Mouse (Mus musculus): ENCODE measurements at regions not wholly inside any gene's neighbourhood (a gene's known extent, or its start where the extent isn't known, plus 50 kb on each side); places are given as distances from the start of the nearest gene placed in this dataset.

DNA sequence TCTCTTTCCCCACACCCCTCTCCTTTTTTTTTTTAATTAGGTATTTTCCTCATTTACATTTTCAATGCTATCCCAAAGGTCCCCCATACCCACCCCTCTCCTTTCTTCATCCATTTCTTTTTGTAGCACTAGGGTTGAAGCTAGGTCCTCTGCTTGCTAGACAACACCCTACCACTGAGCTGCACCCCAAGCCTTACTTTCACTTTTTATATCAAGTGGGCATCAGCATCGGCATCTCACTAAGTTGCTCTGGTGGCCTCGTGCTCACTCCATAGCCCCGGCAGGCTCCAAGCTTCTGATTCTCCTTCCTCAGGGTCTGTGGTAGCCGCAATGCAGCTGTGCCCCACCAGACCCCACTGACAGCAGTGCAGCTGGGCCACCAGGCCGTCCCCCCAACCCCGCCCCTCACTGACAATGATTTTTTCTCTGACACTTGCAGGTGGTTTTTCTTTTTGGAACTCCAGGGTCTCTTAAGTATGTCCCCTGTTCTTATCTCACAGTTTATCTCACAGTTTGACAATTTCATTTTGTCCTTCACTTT, 77.5 kb downstream of the Nufip1 start:
- no peaks in the 10 kb centered on the region for H3K27me3 ChIP-seq
- H3K9me3 ChIP-seq (replicated peaks) = no peaks in the 10 kb centered on the region

DNA sequence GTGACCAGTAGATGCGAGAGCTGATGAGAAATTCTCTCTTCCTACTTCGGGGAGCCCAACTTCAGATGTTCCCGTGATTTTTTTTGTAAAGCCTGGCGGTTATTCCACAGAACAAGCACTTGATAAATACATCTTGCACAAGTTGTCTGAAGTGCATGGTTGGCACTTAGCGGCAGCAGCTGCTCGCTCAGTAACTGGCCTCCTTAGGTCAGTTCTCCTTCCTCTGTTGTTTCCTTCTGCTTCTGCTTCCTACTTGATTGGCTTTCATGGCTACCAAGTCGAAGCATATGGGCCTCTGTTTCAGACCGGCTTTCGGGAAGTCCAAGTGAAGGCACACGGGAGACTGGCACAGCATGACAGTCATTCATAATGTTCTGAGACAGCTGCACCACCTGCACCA, 84.6 kb downstream of the Nufip1 start:
- Histone ChIP-seq H3K4me2 (replicated peaks) (no peak overlapping the region), H3K27me3 (no peaks in the 10 kb centered on the region), H3K36me3 (no peaks in the 10 kb centered on the region), H3K9me3 (replicated peaks) (no peaks in the 10 kb centered on the region), H3K4me1 (peaks cover 13% of the 10 kb centered on the region), H3K9ac (no peak overlapping the region), H3K27ac (no peak overlapping the region), H3K4me3 (no peak overlapping the region)
- no peak for ATAC-seq (ENCODE audit: low FRiP score)
- 75% methylated on average over 10 of the region's 10 CpGs for WGBS

More for the DNA sequence above, 77.5 kb downstream of the Nufip1 start:
- Histone ChIP-seq H3K4me1 (peaks cover 9% of the 10 kb centered on the region), H3K36me3 (no peaks in the 10 kb centered on the region), H3K4me3 (no peak overlapping the region), H3K9ac (no peak overlapping the region), H3K27ac (no peak overlapping the region), H3K4me2 (replicated peaks) (no peak overlapping the region)
- 87% methylated on average over 6 of the region's 6 CpGs for WGBS
- no peak for ATAC-seq (ENCODE audit: low FRiP score)

GRCm38 (mm10) chr14:76197357-76197756, 86.7 kb downstream of the Nufip1 start:
- Histone ChIP-seq H3K4me1 (peaks cover 13% of the 10 kb centered on the region), H3K9ac (no peak overlapping the region), H3K4me2 (replicated peaks) (no peak overlapping the region), H3K4me3 (no peak overlapping the region), H3K9me3 (replicated peaks) (no peaks in the 10 kb centered on the region), H3K36me3 (no peaks in the 10 kb centered on the region), H3K27me3 (no peaks in the 10 kb centered on the region), H3K27ac (no peak overlapping the region)
- 84% methylated on average over 2 of the region's 2 CpGs for WGBS
- ATAC-seq (ENCODE audit: low FRiP score) = no peak

DNA sequence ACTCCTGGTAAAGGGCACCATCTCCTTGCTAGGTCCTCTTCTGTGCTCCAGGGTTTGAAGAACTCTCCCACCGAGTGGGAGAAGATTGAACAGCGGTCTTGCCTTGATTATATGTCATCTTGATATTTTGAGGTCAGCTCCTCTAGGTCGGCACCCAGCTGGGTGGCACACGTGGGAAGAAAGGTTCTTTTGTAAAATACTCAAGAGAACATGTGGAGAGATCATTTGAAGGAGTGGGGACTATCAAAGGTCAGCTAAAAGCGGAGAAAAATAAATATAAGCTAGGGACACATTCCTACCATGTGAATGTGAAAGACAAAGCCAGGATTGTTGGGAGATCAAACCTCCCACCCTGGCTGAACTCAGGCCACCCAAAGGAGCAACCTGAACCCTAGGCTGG, 87.7 kb downstream of the Nufip1 start:
- no peaks in the 10 kb centered on the region for H3K9me3 ChIP-seq (replicated peaks)
- H3K27me3 ChIP-seq = no peaks in the 10 kb centered on the region
- WGBS = 44% methylated on average over 5 of the region's 5 CpGs
- no peak overlapping the region for H3K9ac ChIP-seq
- no peaks in the 10 kb centered on the region for H3K36me3 ChIP-seq
- ATAC-seq (ENCODE audit: low FRiP score) = no peak
- H3K4me2 ChIP-seq (replicated peaks) = no peak overlapping the region
- H3K27ac ChIP-seq = no peak overlapping the region
- peaks cover 13% of the 10 kb centered on the region for H3K4me1 ChIP-seq
- no peak overlapping the region for H3K4me3 ChIP-seq

DNA sequence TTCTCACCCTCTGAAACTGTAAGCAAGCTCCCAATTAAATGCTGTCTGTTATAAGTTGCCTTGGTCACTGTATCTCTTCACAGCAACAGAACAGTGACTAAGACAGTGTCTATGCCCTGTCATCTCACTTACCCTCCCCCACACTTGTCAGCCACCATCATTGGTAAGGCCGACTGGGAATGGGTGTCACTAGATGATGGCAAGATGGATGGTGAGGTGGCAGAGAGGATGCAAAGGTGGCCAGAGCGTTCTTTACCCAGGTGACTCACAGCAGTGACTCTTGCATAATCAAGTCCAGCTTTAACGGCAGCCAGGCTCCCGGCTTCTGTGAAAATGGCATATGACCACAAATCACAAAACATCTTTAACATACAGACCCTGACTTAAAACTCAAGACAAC, 91.9 kb downstream of the Nufip1 start:
- no peaks in the 10 kb centered on the region for H3K27me3 ChIP-seq
- no peaks in the 10 kb centered on the region for H3K4me1 ChIP-seq
- no peak overlapping the region for H3K9ac ChIP-seq
- H3K36me3 ChIP-seq = no peaks in the 10 kb centered on the region
- no peaks in the 10 kb centered on the region for H3K9me3 ChIP-seq (replicated peaks)
- no peak for ATAC-seq (ENCODE audit: low FRiP score)
- H3K4me3 ChIP-seq = no peak overlapping the region
- H3K27ac ChIP-seq = no peak overlapping the region
- 86% methylated on average over 4 of the region's 4 CpGs for whole genome bisulfite sequencing
- H3K4me2 ChIP-seq (replicated peaks) = no peak overlapping the region

DNA sequence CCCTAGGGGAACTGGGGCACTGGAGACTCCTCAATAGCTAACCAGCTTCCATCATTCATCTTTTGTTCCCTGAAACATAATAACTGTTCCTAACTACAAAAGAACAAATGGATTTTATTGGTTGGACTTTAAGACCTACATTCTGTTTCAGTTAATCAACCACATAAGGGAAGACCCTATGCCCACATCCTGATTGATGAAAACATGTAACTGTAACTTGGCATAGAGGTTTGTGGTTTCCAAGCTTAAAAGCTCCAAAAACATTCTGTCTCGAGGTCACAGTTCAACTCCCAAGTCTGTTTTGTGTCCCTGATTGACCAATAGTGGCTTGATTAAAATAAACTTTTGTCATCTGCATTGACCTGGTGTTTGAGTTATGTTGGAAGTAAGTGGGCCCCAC, 92.4 kb downstream of the Nufip1 start:
- Histone ChIP-seq H3K4me1 (no peaks in the 10 kb centered on the region), H3K27me3 (no peaks in the 10 kb centered on the region), H3K27ac (no peak overlapping the region), H3K9me3 (replicated peaks) (no peaks in the 10 kb centered on the region), H3K4me2 (replicated peaks) (no peak overlapping the region), H3K4me3 (no peak overlapping the region), H3K9ac (no peak overlapping the region), H3K36me3 (no peaks in the 10 kb centered on the region)
- 88% methylated on average over 1 of the region's 1 CpGs for WGBS
- ATAC-seq (ENCODE audit: low FRiP score) = no peak

DNA sequence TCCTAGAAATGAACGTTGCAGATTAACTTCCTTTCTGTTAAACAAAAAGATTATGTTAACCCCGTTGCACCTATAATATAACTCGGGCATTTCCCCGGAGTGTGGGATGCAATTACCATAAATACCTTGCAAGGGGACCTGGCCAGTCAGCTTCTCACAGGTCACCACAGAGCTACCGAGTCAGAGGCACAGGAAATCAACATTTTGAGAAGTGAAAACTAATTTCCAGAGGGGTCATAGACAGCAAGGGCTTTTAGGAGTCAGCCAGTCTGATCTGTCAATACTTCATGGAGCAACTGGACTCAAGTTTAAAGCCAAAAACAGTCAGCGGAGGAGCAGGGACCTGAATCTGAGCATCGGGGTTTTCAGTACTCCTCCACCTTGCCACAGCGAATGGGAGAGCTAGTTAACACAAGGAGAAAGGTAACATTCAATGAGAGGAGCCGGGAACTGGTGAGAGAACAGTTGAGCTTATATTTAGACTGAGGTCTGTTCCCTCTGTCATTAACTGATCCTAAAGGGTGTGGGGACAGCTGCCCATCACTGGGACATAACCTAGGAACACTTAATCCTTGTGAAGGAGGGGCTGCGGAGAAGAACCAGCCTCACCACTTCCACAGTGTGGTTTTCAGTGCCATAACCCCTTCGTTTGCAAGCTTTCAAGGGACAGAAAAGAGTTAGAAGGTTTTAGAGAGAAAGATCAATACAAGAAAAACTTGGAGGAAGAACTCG, 105.9 kb downstream of the Nufip1 start:
- Histone ChIP-seq H3K4me3 (no peak overlapping the region), H3K4me1 (peaks cover 6% of the 10 kb centered on the region), H3K4me2 (replicated peaks) (no peak overlapping the region), H3K27me3 (no peaks in the 10 kb centered on the region), H3K9ac (no peak overlapping the region), H3K36me3 (no peaks in the 10 kb centered on the region), H3K27ac (no peak overlapping the region), H3K9me3 (replicated peaks) (0 out of 2 replicates have a peak, but pooled peaks cover 4% of the 10 kb centered on the region)
- WGBS = 79% methylated on average over 12 of the region's 12 CpGs
- no peak for ATAC-seq (ENCODE audit: low FRiP score)

DNA sequence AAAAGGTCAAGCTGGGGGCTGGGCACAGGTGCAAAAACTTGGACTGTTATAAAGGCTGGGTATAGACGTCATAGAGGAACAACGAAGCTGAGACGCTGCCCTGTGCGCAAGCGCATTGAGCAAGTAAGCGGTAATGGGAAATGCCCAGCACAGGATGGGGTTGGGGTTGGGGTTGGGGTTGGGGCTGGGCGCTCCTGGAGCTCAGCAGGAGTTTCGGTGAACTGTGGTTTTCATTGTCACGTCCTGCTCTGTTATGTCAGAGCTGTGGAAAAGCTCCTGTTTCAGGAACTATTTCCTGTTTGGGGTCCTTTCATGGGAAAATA, 106.4 kb downstream of the Nufip1 start:
- Histone ChIP-seq H3K4me2 (replicated peaks) (no peak overlapping the region), H3K4me3 (no peak overlapping the region), H3K9me3 (replicated peaks) (0 out of 2 replicates have a peak, but pooled peaks cover 4% of the 10 kb centered on the region), H3K9ac (no peak overlapping the region), H3K27me3 (no peaks in the 10 kb centered on the region), H3K36me3 (no peaks in the 10 kb centered on the region), H3K27ac (no peak overlapping the region), H3K4me1 (peaks cover 12% of the 10 kb centered on the region)
- no peak for ATAC-seq (ENCODE audit: low FRiP score)
- 61% methylated on average over 9 of the region's 9 CpGs for WGBS

DNA sequence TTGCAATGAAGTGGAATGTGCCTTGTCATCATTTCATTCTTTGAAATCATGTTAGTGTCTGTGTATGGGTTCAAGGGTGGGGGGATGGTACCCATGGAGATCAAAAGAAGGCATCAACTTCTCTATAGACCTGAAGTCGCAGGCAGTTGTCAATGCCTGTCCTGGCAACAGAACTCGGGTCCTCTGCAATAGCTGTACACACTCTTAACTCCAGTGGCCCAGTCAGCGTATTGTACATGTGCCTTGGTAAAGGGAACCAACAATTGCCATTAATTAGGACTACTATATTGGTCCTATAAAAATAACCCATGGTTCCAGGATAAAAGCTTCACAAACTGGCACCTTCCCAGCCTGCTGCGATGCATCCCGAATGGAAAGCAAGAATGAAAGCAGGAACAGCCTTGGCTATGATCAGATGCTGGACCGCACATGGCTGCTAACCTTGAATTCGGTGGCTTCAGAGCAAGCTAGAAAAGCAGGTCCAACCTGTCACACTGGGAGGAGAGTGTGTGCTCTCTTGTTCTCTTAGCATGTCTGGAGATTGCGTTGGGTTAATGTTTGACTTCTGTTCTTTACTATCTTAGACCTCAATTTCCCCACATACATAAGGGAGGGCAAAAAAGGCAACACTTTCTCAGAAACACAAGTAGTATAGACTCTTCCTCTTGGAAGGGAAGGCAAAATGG, 107.0 kb downstream of the Nufip1 start:
- no peaks in the 10 kb centered on the region for H3K36me3 ChIP-seq
- H3K9me3 ChIP-seq (replicated peaks) = 0 out of 2 replicates have a peak, but pooled peaks cover 4% of the 10 kb centered on the region
- 92% methylated on average over 8 of the region's 8 CpGs for WGBS
- ATAC-seq (ENCODE audit: low FRiP score) = no peak
- peaks cover 16% of the 10 kb centered on the region for H3K4me1 ChIP-seq
- no peaks in the 10 kb centered on the region for H3K27me3 ChIP-seq
- no peak overlapping the region for H3K9ac ChIP-seq
- H3K27ac ChIP-seq = no peak overlapping the region
- no peak overlapping the region for H3K4me2 ChIP-seq (replicated peaks)
- H3K4me3 ChIP-seq = no peak overlapping the region

DNA sequence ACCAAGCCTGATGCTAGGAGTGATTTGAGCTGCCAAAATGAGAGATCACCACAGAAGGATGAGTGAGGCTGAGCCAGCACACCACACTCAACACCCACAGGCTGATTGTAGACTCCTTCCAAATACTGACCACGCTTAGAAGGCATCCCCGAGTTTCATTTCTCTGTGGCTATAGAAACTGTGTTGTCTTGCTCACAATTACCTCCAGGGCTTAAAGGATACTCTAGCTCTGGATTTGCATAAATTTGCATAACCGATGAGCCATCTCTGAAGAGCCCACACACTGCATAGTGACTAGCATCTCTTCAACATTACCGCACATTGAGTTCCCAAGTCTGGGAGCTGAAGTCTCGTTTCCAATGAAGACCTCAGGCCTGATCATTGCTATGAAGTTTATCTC, 110.3 kb downstream of the Nufip1 start:
- no peak overlapping the region for H3K4me3 ChIP-seq
- H3K4me1 ChIP-seq = peaks cover 18% of the 10 kb centered on the region
- 0 out of 2 replicates have a peak, but pooled peaks cover 4% of the 10 kb centered on the region for H3K9me3 ChIP-seq (replicated peaks)
- peak overlapping the region; percentile 71 for H3K27ac ChIP-seq
- WGBS = 45% methylated on average over 5 of the region's 5 CpGs
- no peaks in the 10 kb centered on the region for H3K36me3 ChIP-seq
- no peak overlapping the region for H3K4me2 ChIP-seq (replicated peaks)
- peak; percentile 69 for ATAC-seq (ENCODE audit: low FRiP score)
- no peak overlapping the region for H3K9ac ChIP-seq
- no peaks in the 10 kb centered on the region for H3K27me3 ChIP-seq

- no peaks in the 10 kb centered on the region for H3K27me3 ChIP-seq
- ATAC-seq (ENCODE audit: low FRiP score) = peak; percentile 63
- H3K9me3 ChIP-seq (replicated peaks) = 0 out of 2 replicates have a peak, but pooled peaks cover 4% of the 10 kb centered on the region
- H3K4me1 ChIP-seq = peaks cover 18% of the 10 kb centered on the region
- WGBS = 31% methylated on average over 10 of the region's 10 CpGs
- H3K36me3 ChIP-seq = no peaks in the 10 kb centered on the region
- peak overlapping the region; percentile 71 for H3K27ac ChIP-seq
- H3K4me3 ChIP-seq = no peak overlapping the region
- H3K4me2 ChIP-seq (replicated peaks) = no peak overlapping the region
- no peak overlapping the region for H3K9ac ChIP-seq
Measured at GRCm38 (mm10) chr14:76221617-76222319, 111.1 kb downstream of the Nufip1 start.

GRCm38 (mm10) chr14:76222320-76222626, 111.6 kb downstream of the Nufip1 start:
- 72% methylated on average over 1 of the region's 1 CpGs for WGBS
- ATAC-seq (ENCODE audit: low FRiP score) = no peak; the same call in 1 of the 2 replicates
- H3K27ac ChIP-seq = no peak overlapping the region

More at GRCm38 (mm10) chr14:76222320-76222626, 111.6 kb downstream of the Nufip1 start:
- Histone ChIP-seq H3K9ac (no peak overlapping the region), H3K4me3 (no peak overlapping the region), H3K36me3 (no peaks in the 10 kb centered on the region), H3K4me1 (peaks cover 18% of the 10 kb centered on the region), H3K27me3 (no peaks in the 10 kb centered on the region), H3K9me3 (replicated peaks) (0 out of 2 replicates have a peak, but pooled peaks cover 4% of the 10 kb centered on the region), H3K4me2 (replicated peaks) (no peak overlapping the region)
